Mouse (Mus musculus) lung, embryonic 15.5 days (tissue): ENCODE measurements around the gene Tbata. TPM values are rescaled to one million over a fixed set of nuclear protein-coding genes. Genes with fewer than 3 reads are reported as not detected.

ENCODE experiments used
- ATAC-seq: fragments of 200-750 bp; cut with Nextera tagmentation; 2 replicates; pipeline ENCODE4 v1.8.0; 2017; ENCODE audit warnings: moderate number of reproducible peaks, borderline replicate concordance; ENCODE audit not compliant: low FRiP score, low TSS enrichment; ENCODE audit errors: extremely low read depth
- H3K27ac ChIP-seq: fragments of 300-500 bp; sonication (generic); 2 replicates; pipeline ENCODE4 v1.5.1; 2015; ENCODE audit warnings: moderate library complexity, mild to moderate bottlenecking, inconsistent platforms
- H3K27me3 ChIP-seq: fragments of 300-500 bp; sonication (generic); 2 replicates; pipeline ENCODE4 v1.6.1; 2015; ENCODE audit warnings: inconsistent platforms
- H3K36me3 ChIP-seq: fragments of 300-500 bp; sonication (generic); 2 replicates; pipeline ENCODE4 v1.6.1; 2015; ENCODE audit warnings: inconsistent platforms
- H3K4me1 ChIP-seq: fragments of 300-500 bp; sonication (generic); 2 replicates; pipeline ENCODE4 v1.6.1; 2015; ENCODE audit warnings: inconsistent platforms
- H3K4me2 ChIP-seq: fragments of 300-500 bp; sonication (generic); 2 replicates; pipeline ENCODE4 v1.6.1; 2015; ENCODE audit warnings: inconsistent platforms, mild to moderate bottlenecking, moderate library complexity
- H3K4me3 ChIP-seq: fragments of 300-500 bp; sonication (generic); 2 replicates; pipeline ENCODE4 v1.5.1; 2015; ENCODE audit warnings: mild to moderate bottlenecking, inconsistent platforms
- H3K9ac ChIP-seq: fragments of 300-500 bp; sonication (generic); 2 replicates; pipeline ENCODE4 v1.6.1; 2015; ENCODE audit warnings: inconsistent platforms
- H3K9me3 ChIP-seq: fragments of 300-500 bp; sonication (generic); 2 replicates; pipeline ENCODE4 v1.6.1; 2016; ENCODE audit warnings: inconsistent platforms
- WGBS: fragments of 180-500 bp; shearing (Covaris S2); methylation state at CpG from one replicate; pipeline ENCODE4 v1.1.7; 2015; 5-methylcytosine and 5-hydroxymethylcytosine counted together
- polyA plus RNA-seq: library from polyadenylated mRNA; unstranded; fragments of >200 nt; fragmentation: Nextera tagmentation; extraction: Ambion mirVana; gene quantifications from 2 replicates; pipeline ENCODE4 v1.2.1, GENCODE M21; 2015

Gene Tbata
- polyA plus RNA-seq, 1 experiment from 2014 or later = 17.0 TPM

DNA sequence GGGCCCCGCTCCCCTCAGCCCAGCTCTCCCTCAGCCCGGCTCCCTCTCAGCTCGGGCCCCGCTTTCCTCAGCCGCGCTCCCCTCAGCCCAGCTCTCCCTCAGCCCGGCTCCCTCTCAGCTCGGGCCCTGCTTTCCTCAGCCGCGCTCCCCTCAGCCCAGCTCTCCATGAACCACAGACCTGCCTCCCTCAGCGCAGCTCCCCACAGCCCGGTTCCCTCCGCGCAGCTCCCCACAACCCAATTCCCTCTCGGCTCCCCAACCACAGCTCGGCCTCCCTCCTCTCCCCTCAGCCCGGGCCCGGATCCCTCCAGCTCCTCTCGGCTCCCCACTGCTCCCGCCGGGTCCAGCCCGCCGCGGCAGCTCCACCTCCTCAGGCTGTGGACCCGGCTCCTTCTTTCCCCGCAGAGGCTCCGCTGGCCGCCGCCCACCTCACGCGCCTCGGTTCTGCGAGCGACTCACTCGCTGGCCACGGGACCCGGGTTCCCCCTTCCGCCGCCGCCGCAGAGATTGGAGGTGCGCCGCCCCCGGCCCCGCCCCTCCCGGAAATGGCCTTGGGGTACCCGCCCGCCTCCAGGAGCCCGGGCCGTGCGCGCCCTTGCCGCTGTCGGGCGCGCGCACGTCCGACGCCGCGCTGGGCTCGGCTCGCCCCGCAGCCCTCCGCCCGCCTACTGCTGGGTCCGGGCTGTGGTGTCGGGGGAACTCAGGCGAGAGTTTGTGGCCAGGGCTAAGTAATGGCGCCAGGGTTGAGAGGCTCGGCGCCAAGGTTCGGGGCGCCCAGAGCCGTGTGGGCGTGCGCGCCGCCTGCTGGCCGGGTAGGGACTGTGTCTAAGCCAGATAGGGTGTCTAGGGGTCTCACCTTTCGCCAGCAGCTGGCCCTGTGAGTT is 24.4 kb upstream of the Tbata start, which contains the start of gene Sgpl1:
Sgpl1 (minus strand) TSS at position 547 of the 884 bp plus-strand sequence.
- peaks cover 6% of the 10 kb centered on the region for H3K4me1 ChIP-seq
- peak within 1 kb of the TSS; percentile 96 for H3K27ac ChIP-seq
- H3K4me2 ChIP-seq = peak within 1 kb of the TSS; percentile 96
- under 1% methylated on average over 81 of the region's 82 CpGs for WGBS
- ATAC-seq = peak; percentile 92
- peak within 1 kb of the TSS; percentile 83 for H3K9ac ChIP-seq
- no peaks in the 10 kb centered on the region for H3K9me3 ChIP-seq
- H3K36me3 ChIP-seq = no peaks in the 10 kb centered on the region
- H3K4me3 ChIP-seq = peak within 1 kb of the TSS; percentile 84
- H3K27me3 ChIP-seq = no peaks in the 10 kb centered on the region

DNA sequence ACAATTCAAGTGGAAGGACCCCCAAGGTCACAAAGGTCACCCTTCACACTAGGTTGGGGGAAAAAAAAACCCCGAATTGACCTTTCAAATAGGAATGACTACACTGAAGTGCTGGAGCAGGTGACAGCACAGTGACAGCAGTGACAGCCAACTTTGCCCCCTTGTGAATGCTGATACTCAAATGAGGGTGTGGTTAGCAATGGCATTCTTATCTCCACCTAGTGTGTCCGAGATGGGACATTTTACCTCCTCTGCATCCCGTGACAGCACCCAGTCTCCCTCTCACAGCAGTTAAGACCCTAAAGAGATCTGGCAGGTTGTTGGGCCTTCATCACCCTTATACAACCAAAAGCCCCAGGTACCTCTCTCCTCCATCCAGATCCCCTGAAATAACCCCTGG is 22.3 kb upstream of the Tbata start:
- WGBS = 71% methylated on average over 3 of the region's 3 CpGs
- Histone ChIP-seq H3K9me3 (no peaks in the 10 kb centered on the region), H3K9ac (no peak overlapping the region), H3K27ac (no peak overlapping the region), H3K4me3 (no peak overlapping the region), H3K36me3 (no peaks in the 10 kb centered on the region), H3K4me1 (peaks cover 17% of the 10 kb centered on the region), H3K4me2 (no peak overlapping the region), H3K27me3 (no peaks in the 10 kb centered on the region)
- no peak for ATAC-seq

DNA sequence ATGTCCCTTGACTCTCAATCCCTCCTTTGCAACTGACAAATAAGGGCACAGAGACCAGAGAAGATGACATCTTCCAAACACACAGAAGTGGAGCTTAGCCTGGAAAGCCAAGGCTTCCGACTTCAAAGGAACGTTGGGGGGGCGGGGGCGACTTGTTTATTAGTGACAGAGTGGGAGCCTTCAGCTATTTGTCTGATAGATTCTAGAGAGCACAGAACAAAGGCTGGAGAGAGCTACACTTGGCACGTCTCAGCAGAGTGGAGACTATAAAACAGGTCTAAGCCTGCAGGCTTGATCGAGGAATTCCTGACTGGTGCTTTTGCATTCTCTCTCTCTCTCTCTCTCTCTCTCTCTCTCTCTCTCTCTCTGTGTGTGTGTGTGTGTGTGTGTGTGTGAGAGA is 21.1 kb upstream of the Tbata start:
- H3K27ac ChIP-seq = peak overlapping the region; percentile 35; the same call in 1 of the 2 replicates
- ATAC-seq = no peak
- no peak overlapping the region for H3K4me3 ChIP-seq
- no peak overlapping the region for H3K9ac ChIP-seq
- no peaks in the 10 kb centered on the region for H3K9me3 ChIP-seq
- no peaks in the 10 kb centered on the region for H3K27me3 ChIP-seq
- no peaks in the 10 kb centered on the region for H3K36me3 ChIP-seq
- 27% methylated on average over 6 of the region's 6 CpGs for WGBS
- H3K4me2 ChIP-seq = no peak overlapping the region
- H3K4me1 ChIP-seq = peaks cover 14% of the 10 kb centered on the region

DNA sequence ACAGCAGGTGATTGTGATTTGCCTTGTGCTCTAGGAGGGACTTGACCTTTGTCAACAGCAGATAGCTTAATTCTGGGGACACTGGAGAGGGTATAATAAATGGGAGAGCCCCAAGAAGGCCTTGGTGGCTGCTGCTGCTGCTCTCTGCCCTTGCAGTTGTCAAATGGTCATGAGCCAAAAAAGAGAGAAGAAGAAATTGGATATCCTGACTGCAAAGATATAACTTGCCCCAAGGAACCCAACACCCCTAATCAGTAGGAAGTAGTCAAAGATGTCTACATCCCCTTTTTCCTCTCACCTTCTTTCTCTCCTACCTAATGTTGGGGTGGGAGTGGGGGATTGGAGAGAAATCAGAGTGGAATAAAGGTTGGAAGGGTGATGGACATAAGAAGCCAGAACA is 19.6 kb upstream of the Tbata start:
- Histone ChIP-seq H3K36me3 (no peaks in the 10 kb centered on the region), H3K9me3 (no peaks in the 10 kb centered on the region), H3K27ac (no peak overlapping the region), H3K9ac (no peak overlapping the region), H3K4me1 (0 out of 2 replicates have a peak, but pooled peaks cover 12% of the 10 kb centered on the region), H3K4me2 (no peak overlapping the region), H3K4me3 (no peak overlapping the region), H3K27me3 (no peaks in the 10 kb centered on the region)
- no peak for ATAC-seq

DNA sequence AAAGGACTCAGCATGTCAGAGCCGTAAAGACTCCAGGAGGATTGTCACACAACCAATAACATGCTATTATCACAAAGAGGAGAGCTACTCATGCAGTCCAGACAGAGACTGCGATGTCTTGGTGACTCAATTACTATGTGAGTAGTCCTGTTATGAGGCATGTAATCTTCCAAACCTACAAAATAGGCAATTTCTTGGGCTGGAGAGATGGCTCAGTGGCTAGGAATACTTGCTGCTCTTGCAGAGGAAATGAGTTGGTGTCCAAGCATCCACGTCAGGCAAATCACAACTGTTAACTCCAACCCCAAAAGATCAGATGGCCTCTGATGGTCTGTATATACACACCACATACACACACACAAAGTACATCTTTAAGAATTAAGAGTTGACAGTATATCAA is 16.1 kb upstream of the Tbata start:
- H3K4me2 ChIP-seq = no peak overlapping the region
- no peak overlapping the region for H3K27ac ChIP-seq
- H3K4me1 ChIP-seq = 0 out of 2 replicates have a peak, but pooled peaks cover 12% of the 10 kb centered on the region
- H3K27me3 ChIP-seq = no peaks in the 10 kb centered on the region
- no peak for ATAC-seq
- no peak overlapping the region for H3K4me3 ChIP-seq
- WGBS = 69% methylated on average over 3 of the region's 3 CpGs
- H3K36me3 ChIP-seq = no peaks in the 10 kb centered on the region
- H3K9ac ChIP-seq = no peak overlapping the region
- no peaks in the 10 kb centered on the region for H3K9me3 ChIP-seq

DNA sequence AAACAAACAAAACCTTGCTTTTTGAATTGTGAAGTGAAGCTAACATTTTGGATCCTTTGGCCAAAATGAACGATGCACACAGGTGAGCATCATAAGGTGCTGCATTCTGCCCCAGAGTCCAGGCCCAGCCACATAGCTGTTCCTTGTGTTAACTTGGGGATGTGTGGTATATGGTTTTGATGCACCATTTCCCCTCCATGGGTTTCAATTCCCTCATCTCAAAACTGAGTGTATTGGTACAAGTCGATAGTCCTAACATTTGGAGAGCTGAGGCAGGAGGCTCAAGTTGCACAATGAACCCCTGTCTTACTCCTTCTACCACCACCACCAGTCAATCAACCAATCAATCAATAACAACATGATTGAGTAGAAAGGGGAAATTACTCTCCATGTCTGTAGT is 15.3 kb upstream of the Tbata start:
- Histone ChIP-seq H3K4me2 (no peak overlapping the region), H3K27ac (no peak overlapping the region), H3K27me3 (no peaks in the 10 kb centered on the region), H3K9me3 (no peaks in the 10 kb centered on the region), H3K9ac (no peak overlapping the region), H3K4me3 (no peak overlapping the region), H3K4me1 (0 out of 2 replicates have a peak, but pooled peaks cover 12% of the 10 kb centered on the region), H3K36me3 (no peaks in the 10 kb centered on the region)
- ATAC-seq = no peak
- 89% methylated on average over 2 of the region's 2 CpGs for WGBS

DNA sequence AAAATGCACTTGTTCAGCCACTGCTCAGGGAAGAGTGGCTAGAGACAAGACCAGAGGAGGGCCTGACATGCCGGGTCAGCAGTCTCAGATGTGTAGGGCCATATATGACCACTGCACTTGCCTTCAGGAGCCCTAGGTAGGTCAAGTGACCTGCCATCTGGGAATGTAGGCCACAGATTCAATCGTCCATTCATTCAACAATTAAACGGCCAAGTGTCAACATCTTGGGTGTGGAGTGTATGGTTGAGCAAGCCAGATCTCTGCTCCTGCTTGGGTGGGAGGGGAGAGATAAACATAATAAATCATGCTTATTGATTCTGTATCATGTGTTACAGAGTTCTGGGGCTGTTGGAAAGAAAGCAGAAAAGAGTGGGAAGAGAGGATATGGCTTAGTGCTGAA is 13.2 kb upstream of the Tbata start:
- Histone ChIP-seq H3K27me3 (no peaks in the 10 kb centered on the region), H3K9me3 (no peaks in the 10 kb centered on the region), H3K4me3 (no peak overlapping the region), H3K9ac (no peak overlapping the region), H3K27ac (no peak overlapping the region), H3K4me1 (0 out of 2 replicates have a peak, but pooled peaks cover 5% of the 10 kb centered on the region), H3K36me3 (no peaks in the 10 kb centered on the region), H3K4me2 (no peak overlapping the region)
- no peak for ATAC-seq
- 57% methylated on average over 3 of the region's 3 CpGs for WGBS

DNA sequence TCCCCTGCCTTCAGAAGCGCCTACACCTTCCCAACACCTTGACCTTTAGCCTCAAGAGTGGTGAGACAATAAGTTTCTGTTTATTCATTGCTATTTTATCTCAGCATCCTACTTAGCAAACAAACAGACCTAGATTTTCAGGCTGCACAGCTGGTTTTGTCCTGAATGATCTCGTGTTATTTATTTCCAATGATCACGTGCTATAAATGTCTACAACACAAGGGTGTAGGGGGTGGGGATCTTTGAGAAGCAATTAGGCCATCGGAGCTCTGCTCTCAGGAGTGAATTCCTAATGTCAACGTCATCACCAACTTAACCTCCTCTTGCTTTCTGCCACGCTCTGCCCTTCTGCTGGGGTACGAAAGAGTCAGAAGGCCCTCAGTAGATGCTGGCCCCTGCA is 11.7 kb upstream of the Tbata start:
- H3K9ac ChIP-seq = no peak overlapping the region

DNA sequence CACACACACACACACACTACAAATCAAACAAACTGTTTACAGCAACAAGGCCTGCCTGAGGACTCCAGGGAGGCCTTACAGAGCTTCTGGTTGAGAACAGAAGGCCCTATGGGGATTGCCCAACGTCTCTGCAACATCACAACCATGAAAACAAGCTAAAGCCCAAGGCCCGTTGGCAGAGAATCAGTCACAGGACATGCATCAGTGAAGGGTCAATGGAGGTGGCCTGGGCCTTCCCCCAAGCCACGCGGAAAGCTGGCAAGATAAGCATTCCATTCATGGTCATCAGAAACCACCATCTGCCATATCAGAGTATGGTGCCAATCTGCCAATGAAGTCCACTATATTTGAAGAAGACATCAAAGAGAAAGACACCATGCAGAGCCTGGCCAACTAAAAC is 11.1 kb upstream of the Tbata start:
- H3K9me3 ChIP-seq = no peaks in the 10 kb centered on the region
- no peak overlapping the region for H3K27ac ChIP-seq
- H3K9ac ChIP-seq = no peak overlapping the region
- no peaks in the 10 kb centered on the region for H3K27me3 ChIP-seq
- H3K4me2 ChIP-seq = no peak overlapping the region
- 64% methylated on average over 4 of the region's 4 CpGs for WGBS
- no peak overlapping the region for H3K4me3 ChIP-seq
- H3K4me1 ChIP-seq = no peaks in the 10 kb centered on the region
- no peak for ATAC-seq
- no peaks in the 10 kb centered on the region for H3K36me3 ChIP-seq

More for the DNA sequence above, 11.7 kb upstream of the Tbata start:
- H3K4me2 ChIP-seq = no peak overlapping the region
- H3K4me1 ChIP-seq = no peaks in the 10 kb centered on the region
- 51% methylated on average over 7 of the region's 7 CpGs for WGBS
- no peaks in the 10 kb centered on the region for H3K36me3 ChIP-seq
- no peak overlapping the region for H3K4me3 ChIP-seq
- no peak for ATAC-seq
- H3K27ac ChIP-seq = no peak overlapping the region
- no peaks in the 10 kb centered on the region for H3K27me3 ChIP-seq
- H3K9me3 ChIP-seq = no peaks in the 10 kb centered on the region

DNA sequence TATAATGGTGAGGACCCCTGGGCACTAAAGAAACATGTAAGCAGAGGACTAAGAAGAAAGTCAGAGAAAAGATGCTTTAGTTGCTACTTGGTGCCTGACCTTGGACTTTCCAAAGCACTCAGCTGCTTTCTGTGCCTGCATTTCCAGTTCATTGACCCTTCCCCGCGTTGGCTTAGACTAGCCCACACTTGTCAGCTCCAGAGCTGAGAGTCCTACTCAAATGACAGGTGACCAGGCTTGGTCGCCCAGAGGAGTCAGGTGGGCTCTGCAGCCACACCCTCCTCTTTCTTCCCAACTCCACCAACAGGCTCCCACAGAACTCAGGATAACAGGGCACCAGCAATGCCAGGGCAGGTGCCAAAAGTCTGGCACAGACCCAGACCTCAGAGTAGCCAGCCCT is 9.4 kb upstream of the Tbata start:
- H3K9ac ChIP-seq = no peak overlapping the region
- ATAC-seq = no peak
- no peaks in the 10 kb centered on the region for H3K4me1 ChIP-seq
- no peak overlapping the region for H3K27ac ChIP-seq
- H3K4me3 ChIP-seq = no peak overlapping the region
- 58% methylated on average over 3 of the region's 3 CpGs for WGBS
- no peak overlapping the region for H3K4me2 ChIP-seq
- no peaks in the 10 kb centered on the region for H3K36me3 ChIP-seq
- H3K27me3 ChIP-seq = no peaks in the 10 kb centered on the region
- no peaks in the 10 kb centered on the region for H3K9me3 ChIP-seq

DNA sequence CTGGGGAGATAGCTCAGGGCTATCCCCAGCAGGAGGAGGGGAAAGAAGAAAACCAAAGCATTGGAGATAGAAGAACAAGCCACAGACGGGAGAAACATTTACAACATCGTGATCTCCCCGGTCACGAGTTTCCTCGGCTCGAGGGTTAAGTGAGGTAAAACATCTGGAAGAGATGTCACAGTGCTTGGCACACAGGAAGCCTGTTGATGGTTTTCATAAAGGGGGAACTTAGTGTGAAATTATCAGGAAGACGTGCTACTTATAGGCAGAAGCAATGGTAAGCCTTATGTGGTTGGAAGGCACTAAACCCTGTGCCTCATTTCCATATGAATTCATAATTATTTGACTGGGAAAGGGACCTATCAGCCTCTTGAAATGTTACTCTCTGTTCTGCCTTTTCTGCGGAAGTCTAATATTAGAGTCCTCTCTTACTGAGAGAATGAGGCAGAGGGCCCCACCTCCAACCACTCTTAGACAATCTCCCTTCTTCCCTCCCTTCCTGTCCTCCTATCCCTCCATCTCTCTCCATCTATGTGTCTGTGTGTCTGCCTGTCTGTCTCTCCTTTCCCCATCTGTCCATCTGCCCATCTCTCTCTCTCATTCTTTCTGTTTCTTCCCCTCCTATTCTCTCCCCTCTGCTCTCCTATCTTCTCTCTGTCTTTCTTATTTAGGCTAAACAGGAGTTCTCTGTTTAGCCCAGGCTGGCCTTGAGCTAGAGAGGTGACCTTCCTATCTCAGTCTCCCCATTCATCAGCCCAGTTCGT is 4.2 kb upstream of the Tbata start:
- no peaks in the 10 kb centered on the region for H3K36me3 ChIP-seq
- 33% methylated on average over 9 of the region's 9 CpGs for whole genome bisulfite sequencing
- no peak overlapping the region for H3K4me2 ChIP-seq
- no peak overlapping the region for H3K4me3 ChIP-seq
- no peaks in the 10 kb centered on the region for H3K27me3 ChIP-seq
- no peak overlapping the region for H3K27ac ChIP-seq
- no peaks in the 10 kb centered on the region for H3K4me1 ChIP-seq
- H3K9me3 ChIP-seq = no peaks in the 10 kb centered on the region
- no peak for ATAC-seq
- H3K9ac ChIP-seq = no peak overlapping the region

DNA sequence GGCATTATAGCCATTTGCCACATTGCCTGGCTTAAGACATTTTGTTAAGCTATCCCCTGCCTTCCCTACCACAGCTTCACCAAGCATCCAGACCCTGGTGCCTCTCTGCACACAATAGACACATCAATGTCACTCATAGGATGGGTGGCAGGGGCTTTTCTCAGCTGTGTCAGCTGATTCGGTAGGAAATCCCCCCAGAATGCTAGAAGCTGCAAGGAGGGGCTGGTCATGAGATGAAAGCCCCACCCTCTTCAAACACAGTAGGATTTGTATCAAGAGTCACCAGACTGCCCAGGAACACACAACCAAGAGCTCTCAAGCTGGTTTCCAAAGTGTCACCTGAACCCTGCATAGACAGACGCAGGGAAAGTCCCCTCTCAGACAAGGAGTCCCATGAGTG is 3.4 kb upstream of the Tbata start:
- H3K9me3 ChIP-seq = no peaks in the 10 kb centered on the region
- WGBS = 48% methylated on average over 2 of the region's 2 CpGs
- no peak overlapping the region for H3K4me2 ChIP-seq
- H3K36me3 ChIP-seq = no peaks in the 10 kb centered on the region
- no peak for ATAC-seq
- no peaks in the 10 kb centered on the region for H3K27me3 ChIP-seq
- no peaks in the 10 kb centered on the region for H3K4me1 ChIP-seq
- H3K27ac ChIP-seq = no peak overlapping the region
- no peak overlapping the region for H3K9ac ChIP-seq
- H3K4me3 ChIP-seq = no peak overlapping the region
